Mouse (Mus musculus) heart, embryonic 10.5 days (tissue): ENCODE measurements at regions not wholly inside any gene's neighbourhood (a gene's known extent, or its start where the extent isn't known, plus 50 kb on each side); places are given as distances from the start of the nearest gene placed in this dataset.
A peak's percentile ranks its signal among the peaks of the same experiment; 100 is the strongest.

Experiments
- DNase-seq: peaks from one replicate; pipeline ENCODE4 v3.0.0-alpha.2; 2017; ENCODE audit warnings: low spot score
- H3K27ac ChIP-seq: fragments of 300-500 bp; sonication (generic); 2 replicates; pipeline ENCODE4 v1.5.1; 2016; ENCODE audit warnings: mild to moderate bottlenecking
- H3K27me3 ChIP-seq: fragments of 300-500 bp; sonication (generic); 2 replicates; pipeline ENCODE4 v1.6.1; 2016; ENCODE audit warnings: mild to moderate bottlenecking; ENCODE audit not compliant: poor library complexity, insufficient read depth, severe bottlenecking
- H3K36me3 ChIP-seq: fragments of 300-500 bp; sonication (generic); 2 replicates; pipeline ENCODE4 v1.6.1; 2016; ENCODE audit warnings: mild to moderate bottlenecking, moderate library complexity
- H3K4me1 ChIP-seq: fragments of 300-500 bp; sonication (generic); 2 replicates; pipeline ENCODE4 v1.6.1; 2016; ENCODE audit warnings: mild to moderate bottlenecking
- H3K4me3 ChIP-seq: fragments of 300-500 bp; sonication (generic); 2 replicates; pipeline ENCODE4 v1.5.1; 2016; ENCODE audit warnings: mild to moderate bottlenecking, moderate library complexity
- H3K9me3 ChIP-seq: fragments of 300-500 bp; sonication (generic); 2 replicates; pipeline ENCODE4 v1.6.1; 2016; ENCODE audit warnings: mild to moderate bottlenecking, moderate library complexity
- WGBS: fragments of 180-500 bp; shearing (Covaris S2); methylation state at CpG from one replicate; pipeline ENCODE4 v1.1.7; 2016; 5-methylcytosine and 5-hydroxymethylcytosine counted together

- no peaks in the 10 kb centered on the region for H3K9me3 ChIP-seq
- DNase-seq = peak; percentile 83
- WGBS = 37% methylated on average over 1 of the region's 1 CpGs
- H3K27ac ChIP-seq = no peak overlapping the region
- H3K4me1 ChIP-seq = no peaks in the 10 kb centered on the region
- H3K27me3 ChIP-seq = no peaks in the 10 kb centered on the region
- H3K36me3 ChIP-seq = no peaks in the 10 kb centered on the region
- no peak overlapping the region for H3K4me3 ChIP-seq
These were observed 55.7 kb upstream of the Gabre start for GRCm38 (mm10) chrX:72330323-72330722.

- no peak overlapping the region for H3K4me3 ChIP-seq
- H3K27me3 ChIP-seq = no peaks in the 10 kb centered on the region
- H3K9me3 ChIP-seq = no peaks in the 10 kb centered on the region
- 66% methylated on average over 2 of the region's 2 CpGs for WGBS
- H3K36me3 ChIP-seq = no peaks in the 10 kb centered on the region
- no peak overlapping the region for H3K27ac ChIP-seq
- no peak for DNase-seq
- H3K4me1 ChIP-seq = no peaks in the 10 kb centered on the region
These were observed 54.2 kb upstream of the Gabre start for GRCm38 (mm10) chrX:72328822-72329221.
